Mouse (Mus musculus) fat pad, adult 2 months (tissue): ENCODE measurements around the gene Tm9sf4.

Experiments used
- DNase-seq: peaks from one replicate; pipeline ENCODE4 v3.0.0-alpha.2; 2011; ENCODE audit warnings: low read depth, low spot score; ENCODE audit errors: extremely low read depth

Gene Tm9sf4

GRCm38 (mm10) chr2:153256604-153257003 is 95.5 kb downstream of the Tm9sf4 start:
- no peak for DNase-seq

DNA sequence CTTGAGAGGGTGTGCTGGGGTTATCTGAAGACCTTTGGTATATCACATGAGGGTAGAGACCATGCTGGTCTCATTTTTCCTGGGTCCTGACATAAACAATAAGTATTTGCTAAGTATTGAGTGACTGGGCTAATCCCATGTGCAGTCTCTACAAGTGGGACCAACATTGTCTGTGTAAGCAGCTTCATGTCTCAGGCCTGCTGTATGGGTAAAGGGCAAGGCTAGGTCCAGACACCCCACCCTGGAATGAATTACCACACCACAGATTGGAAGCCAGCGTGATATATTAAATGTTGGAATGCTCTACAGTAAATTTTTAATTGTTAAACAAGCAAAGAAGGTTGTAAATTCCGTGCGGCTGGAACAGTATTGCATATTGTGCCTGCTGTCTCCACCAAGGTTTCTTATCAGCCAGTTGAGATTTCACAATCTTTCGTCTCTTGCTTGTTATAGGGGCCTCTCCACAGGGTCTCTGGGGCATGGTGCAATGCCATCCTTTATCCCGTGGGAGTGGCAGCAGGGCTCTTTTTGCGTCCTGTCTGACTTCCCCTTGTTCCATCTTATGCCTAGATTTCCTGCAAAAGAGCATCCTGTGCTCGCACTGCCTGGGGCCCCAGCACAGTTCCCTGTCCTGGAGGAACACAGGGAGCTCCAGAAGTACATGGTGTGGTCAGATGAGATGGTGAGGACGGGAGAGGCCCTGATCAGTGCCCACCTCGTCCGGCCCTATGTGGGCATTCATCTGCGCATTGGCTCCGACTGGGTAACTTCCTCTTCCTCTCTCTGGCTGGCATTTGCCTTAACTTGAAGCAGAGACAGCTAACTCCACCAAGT is 98.1 kb downstream of the Tm9sf4 start:
- no peak for DNase-seq
